Mouse (Mus musculus): ENCODE results near the gene Vmn1r86. TPM values are rescaled to one million over a fixed set of nuclear protein-coding genes. Genes with fewer than 3 reads are reported as not detected.

The Vmn1r86 gene
- not detected in 2 replicates for polyA plus RNA-seq (2012; rRNA removed)

DNA sequence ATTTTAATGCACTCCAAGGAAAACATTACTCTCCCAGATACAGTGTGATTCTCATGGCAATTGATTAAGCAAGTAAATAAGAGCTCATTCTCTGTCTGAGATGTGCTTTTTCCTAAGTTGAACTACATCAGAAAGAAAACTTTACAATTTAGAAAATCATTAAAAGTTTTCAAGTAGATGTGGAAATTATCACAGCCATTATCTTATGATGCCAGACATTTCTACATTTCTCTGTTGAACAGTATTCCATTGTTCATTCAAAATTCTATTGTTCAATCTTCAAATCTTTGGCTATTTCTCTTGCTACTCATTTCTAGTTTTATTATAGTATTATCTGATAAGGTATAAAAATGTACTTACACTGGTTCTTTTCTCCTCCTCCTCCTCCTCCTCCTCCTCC is at the start of gene Vmn1r86:
TSS of gene Vmn1r86 (minus strand) at position 101 of the 400 bp plus-strand sequence.

DNA sequence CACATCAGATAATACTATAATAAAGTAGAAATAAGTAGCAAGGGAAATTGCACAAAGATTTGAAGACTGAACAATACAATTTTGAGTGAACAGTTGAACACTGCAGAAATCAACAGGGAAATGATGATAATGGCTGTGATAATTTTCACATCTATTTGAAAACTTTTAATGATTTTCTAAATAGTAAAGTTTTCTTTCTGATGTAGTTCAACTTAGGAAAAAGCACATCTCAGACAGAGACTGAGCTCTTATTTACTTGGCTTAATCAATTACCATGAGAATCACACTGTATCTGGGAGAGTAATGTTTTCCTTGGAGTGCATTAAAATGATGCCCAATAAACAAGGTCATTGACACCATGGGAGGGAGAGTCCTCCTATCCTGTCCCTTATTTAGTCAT is 39.6 kb upstream of the Vmn1r86 start, which contains the start of gene Vmn1r88:
TSS of gene Vmn1r88 (plus strand) at position 301 of the 400 bp plus-strand sequence.

DNA sequence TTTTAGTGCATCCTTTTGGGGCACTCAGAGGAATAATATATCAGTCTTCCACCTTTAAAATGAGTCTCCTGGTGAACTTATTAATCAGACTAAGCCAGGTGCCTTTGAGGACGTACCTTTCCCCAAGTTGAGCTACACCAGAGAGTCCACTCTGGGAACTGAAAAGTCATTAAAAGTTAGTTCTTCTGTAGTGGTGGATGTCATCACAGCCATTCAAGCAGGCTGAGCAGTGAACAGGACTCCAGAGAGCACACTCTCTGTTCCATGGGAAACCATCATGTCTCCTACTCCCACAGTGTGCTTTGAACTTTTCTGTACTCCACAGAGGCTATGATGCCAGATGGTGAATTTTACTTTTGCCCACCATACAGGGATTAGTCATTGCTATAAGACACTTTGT is 20.3 kb upstream of the Vmn1r86 start, which contains the start of gene Vmn1r87:
TSS of gene Vmn1r87 (minus strand) at position 101 of the 400 bp plus-strand sequence.

DNA sequence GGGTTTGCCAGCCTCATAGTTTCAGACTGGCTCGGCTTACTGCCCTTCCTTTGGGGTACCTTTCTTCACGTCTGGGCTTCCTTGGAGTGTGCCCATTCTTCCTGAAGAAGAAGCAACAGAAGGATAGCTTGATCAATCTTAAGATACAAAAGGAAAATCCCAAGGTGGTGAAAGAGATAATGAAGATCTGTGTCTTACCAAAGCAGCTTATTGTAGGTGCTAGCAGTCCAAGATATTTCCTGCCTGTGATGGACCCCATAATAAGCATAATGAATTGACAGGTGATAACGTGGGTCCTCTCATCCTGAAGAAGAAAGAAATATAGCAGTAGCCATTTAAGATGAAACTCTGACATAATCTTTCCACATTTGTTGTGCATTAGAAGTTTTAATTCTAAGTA is 24.6 kb downstream of the Vmn1r86 start, which contains the start of gene Vmn1r85:
TSS of gene Vmn1r85 (minus strand) at position 101 of the 400 bp plus-strand sequence.

DNA sequence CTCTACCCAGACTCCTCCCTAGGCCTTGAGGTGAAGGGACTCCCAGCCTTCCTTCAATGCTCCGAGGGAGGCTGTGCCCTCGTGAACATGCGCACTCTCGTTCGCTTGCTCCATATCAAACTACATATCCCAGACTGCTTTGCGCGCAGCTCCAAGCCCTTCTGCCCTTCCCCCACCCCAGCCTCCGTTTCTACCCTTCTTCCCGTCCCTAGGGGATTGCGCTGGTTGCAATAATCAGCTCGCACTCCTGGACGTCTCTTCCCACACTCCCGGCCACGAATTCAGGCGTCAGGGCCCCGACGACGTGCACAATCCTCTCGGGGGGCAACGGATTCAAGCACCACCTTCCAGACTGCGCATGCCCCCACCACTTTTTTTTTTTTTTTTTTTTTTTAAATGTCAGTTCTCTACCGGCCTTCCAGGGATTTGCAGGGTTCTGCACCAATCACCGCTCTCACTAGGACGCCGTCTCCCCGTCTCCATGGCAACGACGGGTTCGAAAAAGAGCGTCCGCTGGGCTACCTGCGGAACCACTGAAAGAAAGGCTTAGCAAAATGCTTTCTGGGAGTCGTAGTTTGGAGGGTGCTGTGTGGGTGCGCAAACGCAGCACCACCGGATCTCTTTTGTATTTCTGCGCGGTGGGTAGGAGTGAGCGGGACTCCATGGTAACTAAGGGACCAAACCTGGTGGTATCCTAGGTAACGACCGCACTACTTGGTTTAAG is 65.3 kb downstream of the Vmn1r86 start, which contains the start of gene Mzf1:
TSS of gene Mzf1 (minus strand) at position 478 of the 724 bp plus-strand sequence.

Other genes starting within 250 kb of the Vmn1r86 start
- 0.08 and 0.09 TPM in 2 replicates for gene Zfp128, start 238.7 kb downstream of the Vmn1r86 start, polyA plus RNA-seq (2012; rRNA removed)
- 3.3 and 4.5 TPM in 2 replicates for gene Zscan22, start 222.1 kb downstream of the Vmn1r86 start, polyA plus RNA-seq (2012; rRNA removed)
- 722 and 906 TPM in 2 replicates for gene Rps5, start 197.6 kb downstream of the Vmn1r86 start, polyA plus RNA-seq (2012; rRNA removed)
- 4.4 and 15.1 TPM in 2 replicates for gene Rnf225, start 192.5 kb downstream of the Vmn1r86 start, polyA plus RNA-seq (2012; rRNA removed)
- gene Zfp324, start 154.1 kb downstream of the Vmn1r86 start, polyA plus RNA-seq (2012; rRNA removed), result 2.7 and 3.2 TPM in 2 replicates
- 1.7 and 2.2 TPM in 2 replicates for gene Zfp446, start 142.1 kb downstream of the Vmn1r86 start, polyA plus RNA-seq (2012; rRNA removed)
- 0.25 and 0.30 TPM in 2 replicates for gene Slc27a5, start 121.7 kb downstream of the Vmn1r86 start, polyA plus RNA-seq (2012; rRNA removed)
- gene Trim28, start 120.8 kb downstream of the Vmn1r86 start, polyA plus RNA-seq (2012; rRNA removed), result 112 and 127 TPM in 2 replicates
- gene Zbtb45, start 109.9 kb downstream of the Vmn1r86 start, polyA plus RNA-seq (2012; rRNA removed), result 13.1 and 16.8 TPM in 2 replicates
- 26.8 and 30.0 TPM in 2 replicates for gene Chmp2a, start 85.1 kb downstream of the Vmn1r86 start, polyA plus RNA-seq (2012; rRNA removed)
- 50.8 and 68.7 TPM in 2 replicates for gene Ube2m, start 81.6 kb downstream of the Vmn1r86 start, polyA plus RNA-seq (2012; rRNA removed)
- gene Mzf1, start 65.2 kb downstream of the Vmn1r86 start, polyA plus RNA-seq (2012; rRNA removed), result 0.90 and 1.4 TPM in 2 replicates
- gene Vmn1r85, start 24.7 kb downstream of the Vmn1r86 start, polyA plus RNA-seq (2012; rRNA removed), result not detected in 2 replicates
- gene Vmn1r87, start 20.2 kb upstream of the Vmn1r86 start, polyA plus RNA-seq (2012; rRNA removed), result not detected in 2 replicates
- gene Vmn1r88, start 39.7 kb upstream of the Vmn1r86 start, polyA plus RNA-seq (2012; rRNA removed), result not detected in 2 replicates
- gene Vmn1r89, start 93.1 kb upstream of the Vmn1r86 start, polyA plus RNA-seq (2012; rRNA removed), result not detected in 2 replicates
- gene Lig1, start 157.4 kb upstream of the Vmn1r86 start, polyA plus RNA-seq (2012; rRNA removed), result 3.1 and 4.0 TPM in 2 replicates
- gene Zswim9, start 158.8 kb upstream of the Vmn1r86 start, polyA plus RNA-seq (2012; rRNA removed), result 1.1 and 1.8 TPM in 2 replicates
- 0.56 and 0.75 TPM in 2 replicates for gene Pla2g4c, start 204.7 kb upstream of the Vmn1r86 start, polyA plus RNA-seq (2012; rRNA removed)